In the genomic region with DNA sequence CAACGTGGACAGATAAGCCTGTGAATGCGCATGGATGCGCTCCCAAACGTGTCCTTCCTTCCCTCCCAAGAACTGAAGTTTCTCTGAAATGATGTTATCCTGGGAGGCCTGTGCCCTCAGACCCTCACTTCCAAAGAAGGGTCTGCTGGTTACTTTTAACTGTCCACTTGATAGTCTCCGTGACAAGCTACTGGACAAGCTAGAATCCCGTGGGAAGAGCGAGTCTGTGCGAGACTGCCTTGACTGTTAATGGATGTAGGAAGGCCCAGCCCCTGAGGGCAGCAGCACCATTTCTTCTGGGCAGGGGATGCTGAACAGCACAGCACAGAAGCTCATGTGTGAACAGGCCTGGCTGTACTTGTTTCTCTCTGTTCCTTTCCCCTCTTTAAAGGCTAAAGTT, we compare ENCODE assay signal across 13 mouse cellular contexts.
"Had no signal": no experiment of that assay in that cellular context is flagged by ENCODE, and none has a peak within 500 bp of the region (broad histone marks: within the 10 kb centered on the region; RNA-seq: fewer than 3 reads in every experiment).

No protein-coding gene starts in this region.

- H3K4me3 ChIP-seq: left cerebral cortex, adult 2 months; midbrain, embryonic 15.5 days; neural tube, embryonic 12.5 days had no signal

- ATAC-seq: intestine, postnatal 0 days; midbrain, embryonic 15.5 days had no signal

- H3K9me3 ChIP-seq: midbrain, embryonic 15.5 days; neural tube, embryonic 12.5 days had no signal

- DNase-seq: kidney, adult 8-10 months; kidney, postnatal 25 days; liver; lung, postnatal 36 days; thymus, adult 2 months; thymus, postnatal 25 days had no signal

- H3K4me1 ChIP-seq: midbrain, embryonic 15.5 days; neural tube, embryonic 12.5 days had no signal

- H3K4me2 ChIP-seq: lung, embryonic 14.5 days; midbrain, embryonic 15.5 days; neural tube, embryonic 12.5 days had no signal

- H3K27me3 ChIP-seq: midbrain, embryonic 15.5 days; neural tube, embryonic 12.5 days had no signal

- H3K9ac ChIP-seq: liver, embryonic 14.5 days; lung, embryonic 14.5 days; midbrain, embryonic 15.5 days; neural tube, embryonic 12.5 days had no signal

- H3K27ac ChIP-seq: left cerebral cortex, adult 2 months; liver, embryonic 14.5 days; midbrain, embryonic 15.5 days; neural tube, embryonic 12.5 days; stomach, postnatal 0 days had no signal
